Mouse (Mus musculus) neural tube, embryonic 13.5 days (tissue): ENCODE measurements around the gene Lin28a. TPM values are rescaled to one million over a fixed set of nuclear protein-coding genes. Genes with fewer than 3 reads are reported as not detected.
"Not testable (repeated sequence)": the region's sequence is repeated elsewhere in the genome, so short reads cannot be mapped to it uniquely, and the experiment has no call there.

Source experiments
- ATAC-seq: fragments of 200-750 bp; cut with Nextera tagmentation; 2 replicates; pipeline ENCODE4 v1.8.0; 2017; ENCODE audit warnings: low read depth, mild to moderate bottlenecking, moderate TSS enrichment, moderate library complexity
- H3K27ac ChIP-seq: fragments of 300-500 bp; sonication (generic); replicated peaks from 2 replicates; pipeline ENCODE4 v1.5.1; 2015; ENCODE audit warnings: moderate library complexity, mild to moderate bottlenecking, inconsistent platforms
- H3K27me3 ChIP-seq: fragments of 300-500 bp; sonication (generic); 2 replicates; pipeline ENCODE4 v1.6.1; 2015; ENCODE audit warnings: mild to moderate bottlenecking, inconsistent platforms
- H3K36me3 ChIP-seq: fragments of 300-500 bp; sonication (generic); 2 replicates; pipeline ENCODE4 v1.6.1; 2015; ENCODE audit warnings: mild to moderate bottlenecking, inconsistent platforms
- H3K4me1 ChIP-seq: fragments of 300-500 bp; sonication (generic); replicated peaks from 2 replicates; pipeline ENCODE4 v1.6.1; 2015; ENCODE audit warnings: inconsistent platforms
- H3K4me2 ChIP-seq: fragments of 300-500 bp; sonication (generic); 2 replicates; pipeline ENCODE4 v1.6.1; 2015; ENCODE audit warnings: inconsistent platforms, mild to moderate bottlenecking, moderate library complexity
- H3K4me3 ChIP-seq: fragments of 300-500 bp; sonication (generic); 2 replicates; pipeline ENCODE4 v1.5.1; 2015; ENCODE audit warnings: mild to moderate bottlenecking, inconsistent platforms
- H3K9ac ChIP-seq: fragments of 300-500 bp; sonication (generic); 2 replicates; pipeline ENCODE4 v1.6.1; 2015; ENCODE audit warnings: moderate library complexity, mild to moderate bottlenecking, inconsistent platforms
- H3K9me3 ChIP-seq: fragments of 300-500 bp; sonication (generic); 2 replicates; pipeline ENCODE4 v1.6.1; 2016; ENCODE audit warnings: inconsistent platforms
- WGBS: fragments of 180-500 bp; shearing (Covaris S2); methylation state at CpG from one replicate; pipeline ENCODE4 v1.1.7; 2015; 5-methylcytosine and 5-hydroxymethylcytosine counted together
- polyA plus RNA-seq: library from polyadenylated mRNA; unstranded; fragments of >200 nt; fragmentation: Nextera tagmentation; extraction: Ambion mirVana; gene quantifications from 2 replicates; pipeline ENCODE4 v1.2.1, GENCODE M21; 2015

Gene Lin28a
- polyA plus RNA-seq, 1 experiment from 2014 or later: 0.17 TPM

DNA sequence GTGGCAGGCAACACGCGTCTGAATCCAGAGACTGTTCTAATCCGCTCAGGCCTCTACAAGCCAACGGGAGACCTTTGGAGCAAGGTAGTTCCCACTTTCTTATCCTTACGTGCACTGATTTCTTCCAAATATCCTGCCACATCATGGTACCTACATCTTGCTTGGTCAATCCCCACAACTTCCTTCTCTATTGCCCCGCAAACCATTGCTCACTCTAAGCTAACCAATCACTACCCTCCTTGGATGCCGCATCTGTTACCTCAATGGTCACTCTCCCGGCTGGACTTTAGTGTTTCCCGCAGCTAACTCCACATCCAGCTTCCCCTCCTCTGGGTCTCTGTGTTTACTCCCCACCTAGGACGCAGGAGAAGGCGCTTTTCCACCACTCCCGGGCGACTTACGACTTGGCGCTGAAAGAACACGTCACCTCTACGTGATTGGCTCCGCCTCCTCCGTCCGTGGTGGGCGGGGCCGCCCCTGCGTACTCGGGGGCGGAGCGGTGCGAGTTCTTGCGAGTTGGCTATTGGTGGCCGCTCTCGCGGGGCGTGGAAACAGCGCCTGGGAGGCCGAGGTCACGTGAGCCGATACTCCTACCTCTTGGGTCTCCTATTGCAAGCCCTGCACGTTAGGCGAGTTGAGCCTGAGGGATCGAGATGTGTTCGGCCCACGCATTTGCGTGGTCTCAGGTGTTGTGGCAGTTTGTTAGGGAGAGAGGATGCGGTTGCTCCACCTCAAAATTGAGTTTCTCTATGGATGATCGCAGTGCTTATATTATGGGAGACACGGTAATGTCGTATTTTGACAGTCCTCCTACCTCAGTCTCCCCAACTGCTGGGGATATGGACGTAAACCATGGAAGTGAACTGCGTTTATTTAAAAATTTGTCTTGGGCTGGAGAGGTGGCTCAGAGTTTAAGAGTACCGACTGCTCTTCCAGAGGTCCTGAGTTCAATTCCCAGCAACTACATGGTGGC is 17.9 kb downstream of the Lin28a start, which contains the start of gene Dhdds:
Gene Dhdds (minus strand): TSS at position 453 of the 973 bp plus-strand sequence.
- peak within 1 kb of the TSS; percentile 75 for H3K9ac ChIP-seq
- peak; percentile 98 for ATAC-seq
- peak within 1 kb of the TSS; percentile 60 for H3K4me3 ChIP-seq
- peak within 1 kb of the TSS; percentile 39; the same call in 1 of the 2 replicates for H3K27ac ChIP-seq
- no peaks in the 10 kb centered on the region for H3K9me3 ChIP-seq
- 2% methylated on average over 49 of the region's 49 CpGs for WGBS
- H3K27me3 ChIP-seq: no peaks in the 10 kb centered on the region
- peaks cover 9% of the 10 kb centered on the region for H3K4me1 ChIP-seq
- peak within 1 kb of the TSS; percentile 93 for H3K4me2 ChIP-seq
- H3K36me3 ChIP-seq: peaks cover 19% of the 10 kb centered on the region

DNA sequence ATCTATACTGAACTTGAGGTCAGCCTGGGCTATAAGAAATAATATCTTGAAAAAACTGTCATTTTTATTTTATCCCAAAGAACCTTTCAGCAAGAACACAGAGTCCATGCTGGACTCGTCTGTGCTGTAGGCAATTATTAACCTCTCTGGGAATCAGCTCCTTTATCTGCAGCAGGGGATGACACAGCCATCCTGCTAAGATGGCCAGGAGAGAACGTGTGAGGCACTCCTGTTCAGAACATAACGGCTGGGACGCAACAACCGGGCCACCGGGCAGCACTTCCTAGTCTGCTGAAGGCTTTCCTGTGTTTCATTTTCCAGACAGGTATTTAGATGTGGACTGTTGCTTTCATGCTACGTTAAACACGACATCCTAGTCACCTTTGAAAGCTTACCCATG is 23.9 kb downstream of the Lin28a start:
- H3K4me3 ChIP-seq: no peak overlapping the region
- peaks cover 76% of the 10 kb centered on the region for H3K36me3 ChIP-seq
- H3K9ac ChIP-seq: no peak overlapping the region
- no peaks in the 10 kb centered on the region for H3K27me3 ChIP-seq
- H3K9me3 ChIP-seq: no peaks in the 10 kb centered on the region
- no peak for ATAC-seq
- 89% methylated on average over 8 of the region's 8 CpGs for WGBS
- no peak overlapping the region for H3K4me2 ChIP-seq
- H3K27ac ChIP-seq: no peak overlapping the region
- H3K4me1 ChIP-seq: peaks cover 3% of the 10 kb centered on the region

DNA sequence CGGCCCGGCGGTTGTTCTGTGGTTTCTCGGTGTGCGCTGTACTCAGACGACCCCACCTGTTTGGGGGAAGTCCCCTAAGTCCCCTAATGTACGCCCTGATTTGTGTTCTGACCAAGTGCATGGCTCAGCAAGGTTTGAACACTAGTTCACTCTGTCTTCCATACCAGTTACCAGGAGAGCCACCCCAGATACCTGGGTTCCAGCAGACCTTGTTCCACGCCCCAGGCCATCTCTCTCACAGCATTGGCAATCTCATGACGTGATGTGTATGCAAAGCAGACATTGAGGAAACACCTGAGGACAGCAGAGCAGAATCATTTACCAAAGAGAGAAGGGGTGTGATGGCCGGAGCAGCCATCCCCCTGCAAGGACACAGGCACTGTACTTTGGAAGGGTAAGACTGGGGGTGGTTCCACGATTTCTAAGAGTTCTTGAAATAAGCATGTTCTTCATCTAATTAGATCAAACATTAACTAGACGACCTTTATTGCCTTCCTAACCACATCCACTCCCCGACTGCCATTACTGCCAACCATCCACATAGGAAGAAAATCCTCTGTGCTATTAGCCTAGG is 27.5 kb downstream of the Lin28a start:
- H3K4me1 ChIP-seq: no peaks in the 10 kb centered on the region

DNA sequence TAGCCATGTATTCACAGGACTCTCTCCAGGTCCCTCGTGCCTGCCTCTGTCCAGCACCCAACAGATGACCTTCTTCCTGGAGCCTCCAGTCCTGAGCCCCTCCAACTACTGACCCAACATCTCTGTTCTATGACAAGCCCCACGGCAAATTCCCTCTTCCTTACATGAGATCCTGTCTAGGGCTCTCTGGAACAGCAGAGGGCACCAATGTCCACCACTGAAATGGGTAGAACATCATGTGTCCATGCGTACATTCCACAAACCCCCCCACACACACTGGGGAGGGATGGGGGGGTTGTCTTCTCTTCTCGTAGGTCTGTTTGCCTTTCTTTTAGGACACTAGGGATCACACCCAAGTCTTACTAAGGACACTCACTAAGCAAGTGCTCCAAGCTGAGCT is 28.6 kb downstream of the Lin28a start:
- no peak overlapping the region for H3K4me2 ChIP-seq
- no peaks in the 10 kb centered on the region for H3K27me3 ChIP-seq
- no peaks in the 10 kb centered on the region for H3K4me1 ChIP-seq
- H3K4me3 ChIP-seq: no peak overlapping the region
- no peak overlapping the region for H3K9ac ChIP-seq
- peaks cover 91% of the 10 kb centered on the region for H3K36me3 ChIP-seq
- 75% methylated on average over 4 of the region's 4 CpGs for WGBS
- H3K9me3 ChIP-seq: no peaks in the 10 kb centered on the region
- no peak for ATAC-seq
- H3K27ac ChIP-seq: no peak overlapping the region

More for the DNA sequence above, 27.5 kb downstream of the Lin28a start:
- no peak for ATAC-seq
- 88% methylated on average over 13 of the region's 13 CpGs for WGBS
- H3K27me3 ChIP-seq: no peaks in the 10 kb centered on the region
- H3K36me3 ChIP-seq: peaks cover 93% of the 10 kb centered on the region
- no peak overlapping the region for H3K4me3 ChIP-seq
- H3K4me2 ChIP-seq: no peak overlapping the region
- H3K9me3 ChIP-seq: no peaks in the 10 kb centered on the region
- H3K9ac ChIP-seq: no peak overlapping the region
- H3K27ac ChIP-seq: no peak overlapping the region

DNA sequence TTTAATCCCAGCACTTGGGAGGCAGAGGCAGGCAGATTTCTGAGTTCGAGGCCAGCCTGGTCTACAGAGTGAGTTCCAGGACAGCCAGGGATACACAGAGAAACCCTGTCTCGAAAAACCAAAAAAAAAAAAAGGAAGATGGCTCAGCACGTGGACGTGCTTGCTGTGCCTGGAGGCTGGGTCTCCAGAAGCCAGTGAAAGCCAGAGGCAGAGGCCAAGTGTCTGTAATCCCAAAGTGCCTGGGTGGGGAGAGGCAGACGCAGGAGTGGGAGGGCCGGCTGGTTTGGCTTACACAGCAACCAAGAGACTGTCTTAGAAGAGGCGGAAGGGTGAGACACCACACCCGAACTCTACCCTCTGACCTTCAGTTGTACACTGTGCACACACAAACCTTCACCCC is 30.4 kb downstream of the Lin28a start:
- peaks cover 78% of the 10 kb centered on the region for H3K36me3 ChIP-seq
- 89% methylated on average over 8 of the region's 8 CpGs for WGBS
- not testable (repeated sequence) for ATAC-seq

DNA sequence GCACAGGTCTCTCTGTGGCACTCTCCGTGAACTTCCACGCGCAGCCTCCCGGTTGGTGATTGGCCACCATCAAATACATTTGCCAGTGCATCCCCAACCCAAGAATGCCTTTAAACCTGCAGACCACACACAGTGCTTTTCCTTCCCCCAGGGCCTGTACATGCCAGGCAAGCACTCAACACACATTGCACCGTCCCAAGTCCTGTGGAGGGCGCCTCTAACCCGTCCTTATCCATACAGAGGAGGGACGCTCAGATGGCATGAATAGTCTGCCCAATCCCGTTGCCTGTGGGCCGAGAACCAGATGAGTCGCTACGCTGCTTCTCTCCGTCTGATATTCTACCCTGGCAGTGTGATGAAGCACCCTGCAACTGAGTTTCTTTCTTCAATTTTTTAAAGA is 35.7 kb downstream of the Lin28a start:
- Histone ChIP-seq H3K9me3 (no peaks in the 10 kb centered on the region), H3K36me3 (peaks cover 76% of the 10 kb centered on the region), H3K4me2 (no peak overlapping the region), H3K4me3 (no peak overlapping the region), H3K4me1 (no peaks in the 10 kb centered on the region), H3K27me3 (no peaks in the 10 kb centered on the region), H3K9ac (no peak overlapping the region), H3K27ac (no peak overlapping the region)
- no peak for ATAC-seq
- 80% methylated on average over 13 of the region's 13 CpGs for WGBS

More for the DNA sequence above, 30.4 kb downstream of the Lin28a start:
- not testable (repeated sequence) for H3K4me1 ChIP-seq, H3K9me3 ChIP-seq, H3K9ac ChIP-seq, H3K27ac ChIP-seq, H3K4me3 ChIP-seq, H3K27me3 ChIP-seq, H3K4me2 ChIP-seq

DNA sequence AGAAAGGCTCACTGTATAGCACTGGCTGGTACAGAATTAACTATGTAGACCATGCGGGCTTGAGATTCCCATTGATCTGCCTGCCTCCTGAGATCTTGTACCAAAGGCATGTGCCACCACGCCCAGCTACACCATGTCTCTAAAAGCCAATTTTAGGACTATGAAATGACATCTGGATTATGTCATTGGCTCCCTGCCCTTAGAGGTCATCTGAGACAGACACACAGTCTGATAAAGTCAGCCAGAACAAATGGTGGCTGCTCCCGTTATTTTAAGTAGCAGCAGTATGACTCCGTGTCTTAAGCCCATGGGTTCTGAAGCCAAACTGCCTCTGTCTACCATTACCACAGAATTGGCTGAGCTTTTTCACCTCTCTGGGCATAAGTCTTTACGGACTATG is 38.1 kb downstream of the Lin28a start:
- Histone ChIP-seq H3K4me3 (no peak overlapping the region), H3K27me3 (no peaks in the 10 kb centered on the region), H3K4me2 (no peak overlapping the region), H3K27ac (no peak overlapping the region), H3K9me3 (no peaks in the 10 kb centered on the region), H3K4me1 (no peaks in the 10 kb centered on the region), H3K36me3 (peaks cover 74% of the 10 kb centered on the region), H3K9ac (no peak overlapping the region)
- ATAC-seq: no peak
- 92% methylated on average over 5 of the region's 5 CpGs for WGBS

DNA sequence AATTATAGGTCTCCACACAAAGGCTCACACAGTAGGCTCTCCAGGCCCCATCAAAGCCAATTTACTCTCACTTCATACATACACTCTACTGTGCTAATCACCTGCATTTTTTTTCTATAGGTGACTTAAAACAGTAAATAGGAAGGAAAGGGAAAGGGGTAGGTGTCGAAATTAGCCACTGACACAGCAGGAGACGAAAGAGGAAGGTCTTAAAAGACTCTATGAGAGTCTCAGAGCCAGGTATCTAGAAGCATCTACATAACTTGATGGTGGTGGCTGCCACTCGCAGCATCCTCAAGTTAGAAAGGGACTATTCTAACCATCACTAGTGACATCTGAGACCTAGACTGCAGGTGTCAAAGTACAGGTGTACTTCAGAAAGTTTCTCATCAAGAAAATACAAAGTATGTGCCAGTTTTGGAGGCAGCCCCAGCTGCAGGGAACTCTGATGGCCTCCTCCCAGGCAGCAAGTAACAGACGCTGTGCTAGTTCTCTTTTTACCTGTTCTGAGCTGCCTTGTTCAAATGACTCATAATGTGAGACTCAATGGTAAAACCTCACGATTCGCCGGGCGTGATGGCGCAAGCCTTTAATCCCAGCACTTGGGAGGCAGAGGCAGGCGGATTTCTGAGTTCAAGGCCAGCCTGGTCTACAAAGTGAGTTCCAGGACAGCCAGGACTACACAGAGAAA is 40.5 kb downstream of the Lin28a start:
- Histone ChIP-seq H3K9ac (no peak overlapping the region), H3K27ac (no peak overlapping the region), H3K4me1 (no peaks in the 10 kb centered on the region), H3K4me2 (no peak overlapping the region), H3K4me3 (no peak overlapping the region), H3K9me3 (no peaks in the 10 kb centered on the region), H3K36me3 (peaks cover 76% of the 10 kb centered on the region), H3K27me3 (no peaks in the 10 kb centered on the region)
- ATAC-seq: no peak
- WGBS: 94% methylated on average over 10 of the region's 10 CpGs

DNA sequence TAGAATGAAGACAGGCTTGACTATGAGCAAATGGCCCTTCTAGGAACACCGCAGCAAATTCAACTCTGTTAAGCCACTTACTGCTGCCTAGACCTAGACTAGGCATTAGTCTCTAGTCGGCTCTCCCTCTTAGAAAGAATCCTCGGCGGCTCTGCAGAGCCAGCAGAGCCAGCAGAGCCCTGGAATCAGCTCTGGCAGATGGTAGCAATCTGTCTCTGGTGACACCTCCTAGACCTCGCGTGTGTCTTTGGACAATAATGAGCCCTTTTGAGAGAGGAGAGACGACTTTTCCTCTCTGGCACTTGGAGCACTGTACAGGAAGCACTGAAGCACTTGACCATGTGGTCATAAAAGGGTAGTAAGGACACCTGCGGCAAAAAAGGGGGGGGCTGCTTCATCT is 46.9 kb downstream of the Lin28a start:
- Histone ChIP-seq H3K27me3 (no peaks in the 10 kb centered on the region), H3K9ac (no peak overlapping the region), H3K4me3 (no peak overlapping the region), H3K27ac (no peak overlapping the region), H3K4me2 (no peak overlapping the region), H3K36me3 (peaks cover 31% of the 10 kb centered on the region), H3K9me3 (no peaks in the 10 kb centered on the region), H3K4me1 (peaks cover 33% of the 10 kb centered on the region)
- ATAC-seq: no peak
- 45% methylated on average over 8 of the region's 8 CpGs for WGBS

DNA sequence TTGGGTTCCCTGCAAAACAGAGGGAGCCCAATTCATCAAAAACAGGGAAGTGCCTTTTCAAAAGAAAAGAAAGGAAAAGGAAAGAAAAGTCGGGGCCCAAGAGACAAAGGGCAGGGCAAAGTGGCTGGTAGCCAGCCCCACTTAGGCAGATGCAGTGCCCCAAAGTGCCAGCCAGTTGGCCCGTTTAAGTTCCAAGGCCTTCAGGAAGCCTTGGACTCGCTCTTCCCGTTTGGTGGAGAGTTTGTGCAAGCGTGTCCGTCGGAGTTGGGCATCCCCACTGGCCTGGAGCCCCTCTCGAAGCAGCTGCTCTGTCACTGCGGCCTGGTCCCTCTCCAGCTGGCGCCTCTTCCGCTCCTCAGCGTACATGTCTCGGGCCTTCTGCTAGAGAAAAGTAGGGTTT is 47.8 kb downstream of the Lin28a start:
- Histone ChIP-seq H3K9me3 (no peaks in the 10 kb centered on the region), H3K27me3 (no peaks in the 10 kb centered on the region), H3K4me3 (no peak overlapping the region), H3K27ac (peak overlapping the region; percentile 99), H3K36me3 (peaks cover 32% of the 10 kb centered on the region), H3K4me2 (no peak overlapping the region), H3K9ac (0 out of 2 replicates have a peak overlapping the region, but pooled peaks have one; percentile 0), H3K4me1 (peaks cover 42% of the 10 kb centered on the region)
- 68% methylated on average over 13 of the region's 13 CpGs for WGBS
- no peak for ATAC-seq

DNA sequence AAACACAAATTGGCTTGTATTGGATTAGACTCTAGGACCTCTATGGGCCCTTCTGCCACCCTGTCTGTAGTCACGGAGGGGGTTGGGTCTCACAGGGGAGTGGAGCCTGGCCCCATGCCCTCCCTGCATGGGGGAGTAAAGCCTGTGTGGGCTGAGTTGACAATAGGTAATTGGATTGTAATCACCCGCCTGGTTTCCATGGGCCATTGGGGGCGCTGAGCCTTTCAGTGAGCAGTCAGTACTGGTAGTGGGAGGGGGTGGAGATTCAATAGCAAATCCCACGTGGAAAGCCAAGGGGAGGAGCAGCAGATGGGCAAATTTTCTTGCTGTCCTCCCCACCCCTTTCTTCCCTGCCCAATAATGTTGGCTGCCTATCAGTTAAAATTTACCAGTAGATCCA is 48.4 kb downstream of the Lin28a start:
- ATAC-seq: no peak
- Histone ChIP-seq H3K27me3 (no peaks in the 10 kb centered on the region), H3K4me1 (peaks cover 47% of the 10 kb centered on the region), H3K27ac (peak overlapping the region; percentile 99), H3K36me3 (peaks cover 36% of the 10 kb centered on the region), H3K4me3 (no peak overlapping the region), H3K9ac (0 out of 2 replicates have a peak overlapping the region, but pooled peaks have one; percentile 0), H3K4me2 (0 out of 2 replicates have a peak overlapping the region, but pooled peaks have one; percentile 9), H3K9me3 (no peaks in the 10 kb centered on the region)
- WGBS: 14% methylated on average over 4 of the region's 4 CpGs
